Mouse (Mus musculus) midbrain, postnatal 0 days (tissue): ENCODE measurements around the gene Rin2. TPM values are rescaled to one million over a fixed set of nuclear protein-coding genes. Genes with fewer than 3 reads are reported as not detected.

ENCODE experiments used
- ATAC-seq: fragments of 200-750 bp; cut with Nextera tagmentation; 2 replicates; pipeline ENCODE4 v1.8.0; 2017; ENCODE audit warnings: moderate number of reproducible peaks, mild to moderate bottlenecking, moderate TSS enrichment, moderate library complexity; ENCODE audit not compliant: low FRiP score
- DNase-seq: peaks from one replicate; pipeline ENCODE4 v3.0.0-alpha.2; 2015; ENCODE audit warnings: low spot score
- H3K27ac ChIP-seq: fragments of 300-500 bp; sonication (generic); 2 replicates; pipeline ENCODE4 v1.5.1; 2014; ENCODE audit warnings: low read depth, mild to moderate bottlenecking, low read length, mixed read lengths
- H3K27me3 ChIP-seq: fragments of 300-500 bp; sonication (generic); 2 replicates; pipeline ENCODE4 v1.6.1; 2014; ENCODE audit warnings: low read length, control low read depth, mixed read lengths; ENCODE audit not compliant: insufficient read depth
- H3K36me3 ChIP-seq: fragments of 300-500 bp; sonication (generic); 2 replicates; pipeline ENCODE4 v1.6.1; 2014; ENCODE audit warnings: low read length, control low read depth, mixed read lengths; ENCODE audit not compliant: insufficient read depth
- H3K4me1 ChIP-seq: fragments of 300-500 bp; sonication (generic); 2 replicates; pipeline ENCODE4 v1.6.1; 2014; ENCODE audit warnings: mild to moderate bottlenecking, control low read depth, antibody characterized with exemption, low read length, mixed read lengths; ENCODE audit not compliant: insufficient read depth
- H3K4me2 ChIP-seq: fragments of 300-500 bp; sonication (generic); 2 replicates; pipeline ENCODE4 v1.6.1; 2014; ENCODE audit warnings: low read depth, mild to moderate bottlenecking, low read length, mixed read lengths; ENCODE audit not compliant: poor library complexity, severe bottlenecking
- H3K4me3 ChIP-seq: fragments of 300-500 bp; sonication (generic); 2 replicates; pipeline ENCODE4 v1.5.1; 2014; ENCODE audit warnings: low read depth, mild to moderate bottlenecking, low read length, moderate library complexity
- H3K9ac ChIP-seq: fragments of 300-500 bp; sonication (generic); replicated peaks from 2 replicates; pipeline ENCODE4 v1.6.1; 2014; ENCODE audit warnings: mild to moderate bottlenecking, low read length, moderate library complexity, mixed read lengths; ENCODE audit not compliant: poor library complexity, severe bottlenecking
- H3K9me3 ChIP-seq: fragments of 300-500 bp; sonication (generic); 2 replicates; pipeline ENCODE4 v1.6.1; 2016; ENCODE audit warnings: low read length, control low read depth
- CTCF ChIP-seq: IDR thresholded peaks from 2 replicates; pipeline ENCODE4 v1.5.1; 2016; ENCODE audit warnings: antibody characterized with exemption, mild to moderate bottlenecking
- WGBS: fragments of 180-500 bp; shearing (Covaris S2); extraction: QIAGEN DNeasy Blood & Tissue Kit; methylation state at CpG from one replicate; pipeline ENCODE4 v1.1.7; 2014; 5-methylcytosine and 5-hydroxymethylcytosine counted together
- polyA plus RNA-seq: library from polyadenylated mRNA; unstranded; fragments of >200 nt; fragmentation: Nextera tagmentation; extraction: Ambion mirVana; gene quantifications from 2 replicates; pipeline ENCODE4 v1.2.1, GENCODE M21; 2015
- total RNA-seq: library from RNA; depleted of rRNA; stranded (reverse); fragments of >200 nt; gene quantifications from 2 replicates; pipeline ENCODE4 v1.2.3, GENCODE M21; 2014

The Rin2 gene
- total and polyA plus RNA-seq, 2 experiments from 2014 or later, result 10.5 to 18.0 TPM

DNA sequence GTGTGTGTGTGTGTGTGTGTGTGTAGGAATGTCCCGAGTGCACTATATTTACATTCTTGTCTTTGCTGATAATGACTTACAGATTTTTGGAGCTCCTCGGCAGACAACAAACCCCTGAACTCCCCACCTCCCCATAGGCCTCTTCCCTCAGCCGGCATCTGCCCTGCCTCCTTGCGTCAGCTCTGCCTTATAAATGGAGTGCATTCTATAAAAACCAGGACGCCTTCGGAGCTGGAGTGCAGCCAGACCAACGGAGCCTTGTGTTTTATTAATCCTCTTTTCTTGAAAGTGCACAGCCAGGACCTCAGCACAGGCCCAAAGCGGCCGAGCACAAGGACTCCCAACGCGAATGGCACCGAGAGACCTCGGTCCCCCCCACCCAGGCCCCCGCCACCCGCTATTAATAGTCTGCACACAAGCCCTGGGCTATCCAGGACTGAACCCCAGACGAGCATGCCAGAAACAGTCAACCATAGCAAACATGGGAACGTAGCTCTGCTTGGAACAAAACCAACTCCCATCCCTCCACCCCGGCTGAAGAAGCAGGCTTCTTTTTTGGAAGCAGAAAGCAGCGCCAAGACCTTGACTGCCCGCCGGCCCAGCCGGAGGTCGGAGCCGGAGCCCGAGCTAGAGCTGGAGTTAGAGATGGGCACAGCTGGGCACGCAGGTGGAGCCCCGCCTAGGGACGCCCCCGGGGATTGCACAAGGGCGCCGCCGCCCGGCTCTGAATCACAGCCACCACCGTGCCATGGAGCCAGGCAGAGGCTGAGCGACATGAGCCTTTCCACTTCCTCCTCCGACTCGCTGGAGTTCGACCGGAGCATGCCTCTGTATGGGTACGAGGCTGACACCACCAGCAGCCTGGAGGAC is 185.2 kb downstream of the Rin2 start:
- WGBS, result 3% methylated on average over 40 of the region's 40 CpGs
- Histone ChIP-seq H3K4me1 (peaks cover 14% of the 10 kb centered on the region; the same call in 1 of the 2 replicates), H3K36me3 (no peaks in the 10 kb centered on the region), H3K4me2 (peak overlapping the region; percentile 54), H3K4me3 (peak overlapping the region; percentile 33), H3K27ac (peak overlapping the region; percentile 68), H3K9ac (peak overlapping the region; percentile 47), H3K27me3 (no peaks in the 10 kb centered on the region), H3K9me3 (no peaks in the 10 kb centered on the region)
- ATAC-seq (peak; percentile 86), DNase-seq (peak; percentile 87)
- TF ChIP-seq CTCF, result peak; percentile 66

DNA sequence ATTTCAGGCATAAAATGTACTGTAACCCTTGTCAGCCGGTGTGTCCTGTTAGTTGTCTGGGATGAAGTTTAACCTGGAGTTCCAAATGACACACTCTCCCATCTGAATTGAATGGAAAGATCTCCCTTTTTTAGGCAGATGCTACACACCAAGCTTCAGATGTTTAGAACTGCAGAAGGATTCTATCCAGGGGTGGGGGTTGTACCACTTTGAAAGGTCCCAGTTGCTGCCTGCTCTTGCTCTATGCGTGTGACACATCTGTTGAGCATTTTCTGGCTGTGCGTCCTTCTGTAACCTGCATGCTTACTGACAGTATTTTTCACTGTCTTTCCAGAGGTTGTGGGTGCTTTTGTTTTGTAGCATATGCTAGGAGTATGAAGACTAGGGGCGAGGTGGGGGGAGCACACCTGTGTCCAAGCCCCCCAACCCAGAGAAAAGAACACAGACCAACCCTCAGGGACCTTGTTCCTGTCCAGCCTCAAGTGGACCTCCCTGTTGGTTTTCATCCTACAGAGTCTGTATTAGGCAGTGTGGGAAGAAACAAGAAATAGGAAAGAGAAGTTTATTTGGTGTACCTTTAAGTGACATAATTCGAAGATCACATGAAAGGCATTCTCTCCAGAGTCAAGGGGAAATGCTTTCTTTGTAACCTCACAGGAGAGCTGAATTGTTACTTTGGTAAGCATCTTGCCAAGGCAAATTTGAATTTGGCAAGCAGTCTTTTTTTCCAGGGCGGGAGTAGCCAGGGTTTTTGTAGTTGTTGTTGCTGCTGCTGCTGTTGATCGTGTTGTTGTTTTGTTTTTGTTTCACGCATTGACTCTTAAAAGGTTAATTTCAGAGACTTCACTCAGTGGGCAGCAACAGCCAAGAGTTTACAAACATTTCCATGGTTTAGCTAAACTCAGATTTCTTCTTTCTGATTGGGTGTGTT is 186.4 kb downstream of the Rin2 start:
- WGBS, result 48% methylated on average over 8 of the region's 8 CpGs
- Histone ChIP-seq H3K36me3 (no peaks in the 10 kb centered on the region), H3K9ac (peak overlapping the region; percentile 47; the same call in 1 of the 2 replicates), H3K27ac (peak overlapping the region; percentile 68), H3K9me3 (no peaks in the 10 kb centered on the region), H3K4me2 (peak overlapping the region; percentile 54), H3K27me3 (no peaks in the 10 kb centered on the region), H3K4me1 (peaks cover 14% of the 10 kb centered on the region; the same call in 1 of the 2 replicates), H3K4me3 (peak overlapping the region; percentile 33)
- no peak for TF ChIP-seq CTCF
- ATAC-seq, result no peak
- no peak for DNase-seq

DNA sequence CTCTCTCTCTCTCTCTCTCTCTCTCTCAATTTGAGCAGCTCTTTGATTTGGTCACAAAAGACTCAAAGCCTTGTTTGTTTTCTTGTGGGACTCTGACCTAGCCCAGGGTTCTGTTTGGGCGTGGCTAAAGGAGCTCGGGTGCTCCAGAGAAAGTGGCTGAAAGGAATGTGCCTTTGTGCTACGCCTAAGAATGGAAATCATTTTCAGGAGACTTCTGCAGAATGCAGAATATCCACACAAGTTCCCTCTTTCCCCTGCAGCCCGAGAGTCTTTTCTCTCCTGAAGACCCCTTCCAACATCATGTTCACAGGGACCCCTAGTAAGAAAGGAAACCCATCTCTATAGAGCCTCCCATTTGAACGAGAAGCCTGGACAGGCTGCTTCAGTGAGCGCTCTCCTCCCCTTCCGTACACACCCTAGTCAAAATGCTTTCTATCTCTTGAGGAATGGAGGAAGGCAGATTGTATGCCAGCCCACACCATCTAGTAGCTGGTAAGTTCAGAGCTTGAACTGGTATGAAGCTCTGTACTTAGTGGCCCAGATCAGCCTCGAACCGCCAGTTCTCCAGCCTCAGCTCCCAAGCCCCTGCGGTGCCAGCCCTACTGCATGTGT is 187.3 kb downstream of the Rin2 start:
- no peak for TF ChIP-seq CTCF
- DNase-seq (no peak), ATAC-seq (no peak)
- Histone ChIP-seq H3K27me3 (no peaks in the 10 kb centered on the region), H3K27ac (0 out of 2 replicates have a peak overlapping the region, but pooled peaks have one; percentile 21), H3K9ac (peak overlapping the region; percentile 56), H3K4me1 (peaks cover 14% of the 10 kb centered on the region; the same call in 1 of the 2 replicates), H3K9me3 (no peaks in the 10 kb centered on the region), H3K4me3 (peak overlapping the region; percentile 33), H3K36me3 (no peaks in the 10 kb centered on the region), H3K4me2 (peak overlapping the region; percentile 54)
- 32% methylated on average over 10 of the region's 10 CpGs for WGBS

- no peak for TF ChIP-seq CTCF
- WGBS, result 89% methylated on average over 3 of the region's 3 CpGs
- no peaks in the 10 kb centered on the region for H3K36me3 ChIP-seq
- DNase-seq (no peak), ATAC-seq (no peak)
- no peak overlapping the region for H3K4me3 ChIP-seq
- peaks cover 7% of the 10 kb centered on the region; the same call in 1 of the 2 replicates for H3K4me1 ChIP-seq
- H3K27me3 ChIP-seq, result no peaks in the 10 kb centered on the region
- H3K9me3 ChIP-seq, result no peaks in the 10 kb centered on the region
- no peak overlapping the region for H3K9ac ChIP-seq
- no peak overlapping the region for H3K27ac ChIP-seq
- no peak overlapping the region for H3K4me2 ChIP-seq
Observed at GRCm38 (mm10) chr2:145865344-145865743, 190.3 kb downstream of the Rin2 start.

DNA sequence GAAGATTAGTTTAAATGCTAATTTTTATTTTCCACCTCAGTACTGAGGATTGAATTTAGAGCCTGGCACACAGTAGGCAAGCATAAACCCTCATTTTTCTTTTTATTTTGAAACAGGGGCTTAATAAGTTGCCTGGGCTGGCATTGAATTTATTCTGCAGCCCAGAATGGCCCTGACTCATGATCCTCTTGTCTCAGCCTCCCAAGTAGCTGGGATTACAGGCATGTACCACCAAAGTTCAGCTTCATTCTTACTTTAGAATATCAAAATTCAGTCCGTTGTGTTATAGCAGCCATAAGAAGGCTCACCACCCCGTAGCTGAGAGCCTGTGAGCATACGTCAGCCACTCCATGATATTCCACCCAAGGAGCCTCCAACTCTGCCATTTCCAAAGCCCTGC is 191.2 kb downstream of the Rin2 start:
- TF ChIP-seq CTCF, result no peak
- 0 out of 2 replicates have a peak, but pooled peaks cover 2% of the 10 kb centered on the region for H3K4me1 ChIP-seq
- H3K9ac ChIP-seq, result no peak overlapping the region
- no peaks in the 10 kb centered on the region for H3K9me3 ChIP-seq
- over 99% methylated on average over 3 of the region's 3 CpGs for WGBS
- ATAC-seq (no peak), DNase-seq (no peak)
- no peaks in the 10 kb centered on the region for H3K27me3 ChIP-seq
- no peak overlapping the region for H3K4me3 ChIP-seq
- H3K36me3 ChIP-seq, result no peaks in the 10 kb centered on the region
- no peak overlapping the region for H3K27ac ChIP-seq
- H3K4me2 ChIP-seq, result no peak overlapping the region
